Mouse (Mus musculus): ENCODE data around the gene Serpini1. TPM values are rescaled to one million over a fixed set of nuclear protein-coding genes. Genes with fewer than 3 reads are reported as not detected.

The Serpini1 gene
- polyA plus RNA-seq, 1 experiment from 2014 or later = 177 TPM

- Histone ChIP-seq H3K36me3 (replicated peaks; ENCODE audit: control insufficient read depth, insufficient read depth) (no peaks in the 10 kb centered on the region), H3K4me1 (replicated peaks; ENCODE audit: control insufficient read depth, insufficient read depth, low read length) (no peaks in the 10 kb centered on the region), H3K27me3 (ENCODE audit: control insufficient read depth, insufficient read depth, low read length) (no peaks in the 10 kb centered on the region), H3K4me3 (replicated peaks; ENCODE audit: low read length) (no peak overlapping the region), H3K9me3 (ENCODE audit: control insufficient read depth, low read length) (no peaks in the 10 kb centered on the region), H3K27ac (no peak overlapping the region), H3K9ac (no peak overlapping the region), H3K4me2 (replicated peaks) (no peak overlapping the region)
- 93% methylated on average over 1 of the region's 1 CpGs for WGBS
- DNase-seq (ENCODE audit: low spot score) = no peak
- no peak for ATAC-seq (ENCODE audit: low FRiP score)
Observed at GRCm38 (mm10) chr3:75692088-75692487, 134.7 kb downstream of the Serpini1 start.

Other genes starting within 250 kb of the Serpini1 start
- gene Wdr49, start 75.4 kb upstream of the Serpini1 start, polyA plus RNA-seq (2014; fragmentation: Nextera tagmentation; extraction: Ambion mirVana) = 0.13 and 0.20 TPM in 2 replicates
- gene Pdcd10, start 691 bp upstream of the Serpini1 start, polyA plus RNA-seq (2014; fragmentation: Nextera tagmentation; extraction: Ambion mirVana) = 95.3 and 96.2 TPM in 2 replicates
- not detected in 2 replicates for gene Gm29133, start 190.7 kb downstream of the Serpini1 start, polyA plus RNA-seq (2014; fragmentation: Nextera tagmentation; extraction: Ambion mirVana)